8 mouse cellular contexts compared by ENCODE assay signal in genomic region chr15:102144274-102144711, GRCm38 (mm10). TPM values are rescaled to one million over a fixed set of nuclear protein-coding genes. Genes with fewer than 3 reads are reported as not detected.
A peak's percentile ranks its signal among the peaks of the same experiment; 100 is the strongest.
DNase-seq lines count a peak whose midpoint lies in the region; ATAC-seq and TF ChIP-seq lines count a peak whose summit lies in the region.

Gene Igfbp6 (plus strand): TSS chr15:102144362.

- TF ChIP-seq CTCF in liver, embryonic 14.5 days (IDR thresholded peaks at IDR 0.05; ENCODE audit: low read depth), result no peak
- TF ChIP-seq CTCF in olfactory bulb, adult 2 months (IDR thresholded peaks at IDR 0.05; ENCODE audit: insufficient read depth, low read depth, low read length), result no peak

- no peaks in the 10 kb centered on the region for H3K9me3 ChIP-seq in embryonic facial prominence, embryonic 14.5 days (ENCODE audit: control insufficient read depth, low read length)
- no peaks in the 10 kb centered on the region for H3K9me3 ChIP-seq in liver, embryonic 14.5 days (ENCODE audit: control insufficient read depth, low read length)

- H3K4me1 ChIP-seq in embryonic facial prominence, embryonic 14.5 days (ENCODE audit: control insufficient read depth, insufficient read depth, low read length), result peaks cover 11% of the 10 kb centered on the region; the same call in 1 of the 2 replicates
- 0 out of 4 replicates have a peak, but pooled peaks cover 0 to 2% of the 10 kb centered on the region in 2 experiments for H3K4me1 ChIP-seq in liver, embryonic 14.5 days (replicated peaks; ENCODE audit: control insufficient read depth in 2 of 2, insufficient read depth in 2 of 2, low read length in 1 of 2)
- peaks cover 20% of the 10 kb centered on the region; the same call in 1 of the 2 replicates for H3K4me1 ChIP-seq in olfactory bulb, adult 2 months (ENCODE audit: control insufficient read depth, insufficient read depth, low read length)

- H3K36me3 ChIP-seq in embryonic facial prominence, embryonic 14.5 days (ENCODE audit: control insufficient read depth, insufficient read depth, low read length), result no peaks in the 10 kb centered on the region
- no peaks in the 10 kb centered on the region for H3K36me3 ChIP-seq in liver, embryonic 14.5 days (replicated peaks; ENCODE audit: control insufficient read depth, insufficient read depth, low read depth)

- intact Hi-C loops in left cerebral cortex, postnatal 10 days (cut with DNase I), result loop anchor here (5.0 kb wide), 1 partner anchor 37 kb away; no protein-coding TSS in a partner anchor
- intact Hi-C loops in heart, postnatal 14 days (cut with DNase I), result no loop called here

- peaks cover 32% of the 10 kb centered on the region for H3K27me3 ChIP-seq in embryonic facial prominence, embryonic 14.5 days (replicated peaks; ENCODE audit: control insufficient read depth, insufficient read depth, low read length)
- peaks cover 34% of the 10 kb centered on the region for H3K27me3 ChIP-seq in liver, embryonic 14.5 days (ENCODE audit: control insufficient read depth, insufficient read depth, low read length)

- DNase-seq in left cerebral cortex, adult 18-20 months (ENCODE audit: low spot score in 2 of 2), result peak; percentile 27 to 46
- DNase-seq in left cerebral cortex, postnatal 10 days (ENCODE audit: extremely low spot score in 1 of 2, low spot score in 2 of 2), result no peak
- DNase-seq in embryonic facial prominence, embryonic 14.5 days (ENCODE audit: low spot score), result no peak
- no peak for DNase-seq in heart, postnatal 14 days
- DNase-seq in liver, embryonic 14.5 days (ENCODE audit: low read depth in 3 of 3, low spot score in 3 of 3), result no peak
- no peak for DNase-seq in cerebellum, adult 8-10 months

- H3K4me3 ChIP-seq in embryonic facial prominence, embryonic 14.5 days (ENCODE audit: low read depth, low read length), result peak within 1 kb of the TSS; percentile 28
- peak within 1 kb of the TSS in 1 of 2 experiments; percentile 18; a peak in 1 of 4 replicates for H3K4me3 ChIP-seq in liver, embryonic 14.5 days (ENCODE audit: insufficient read depth in 1 of 2, low read depth in 2 of 2, low read length in 2 of 2)
- peak within 1 kb of the TSS; percentile 51 for H3K4me3 ChIP-seq in olfactory bulb, adult 2 months (ENCODE audit: insufficient read depth, low read depth, low read length)

- 5% methylated on average over 19 of the region's 22 CpGs for WGBS in embryonic facial prominence, embryonic 14.5 days
- WGBS in liver, embryonic 14.5 days (ENCODE audit: insufficient replicate concordance), result 15% methylated on average over 22 of the region's 22 CpGs
- 17% methylated on average over 22 of the region's 22 CpGs for WGBS in olfactory bulb, adult 2 months

- peak within 1 kb of the TSS; percentile 48 for H3K4me2 ChIP-seq in embryonic facial prominence, embryonic 14.5 days (ENCODE audit: low read depth, low read length)
- peak within 1 kb of the TSS; percentile 44 for H3K4me2 ChIP-seq in liver, embryonic 14.5 days (ENCODE audit: low read depth)

- no peak within 1 kb of the TSS for H3K27ac ChIP-seq in embryonic facial prominence, embryonic 14.5 days (replicated peaks; ENCODE audit: low read depth, low read length)
- H3K27ac ChIP-seq in liver, embryonic 14.5 days, result no peak within 1 kb of the TSS
- peak within 1 kb of the TSS; percentile 93 for H3K27ac ChIP-seq in olfactory bulb, adult 2 months (ENCODE audit: insufficient read depth, low read depth, low read length)

- no peak for TF ChIP-seq POLR2A in olfactory bulb, adult 2 months (IDR thresholded peaks at IDR 0.05; ENCODE audit: insufficient read depth, low read depth, low read length)

- ATAC-seq in embryonic facial prominence, embryonic 14.5 days (ENCODE audit: low read depth), result no peak
- ATAC-seq in liver, embryonic 14.5 days (ENCODE audit: insufficient read depth), result no peak
- no peak for ATAC-seq in megakaryocyte progenitor cell, adult 5-6 weeks (replicated peaks; ENCODE audit: poor library complexity)

- TF ChIP-seq EP300 in liver, embryonic 14.5 days (IDR thresholded peaks at IDR 0.05; ENCODE audit: low read depth), result no peak

- H3K9ac ChIP-seq in embryonic facial prominence, embryonic 14.5 days (ENCODE audit: low read depth, low read length), result peak within 1 kb of the TSS; percentile 21; the same call in 1 of the 2 replicates
- H3K9ac ChIP-seq in liver, embryonic 14.5 days (replicated peaks), result no peak within 1 kb of the TSS

RNA-seq across cellular contexts. Expression of gene Igfbp6, which starts in this region (rescaled TPM):
- total RNA-seq in left cerebral cortex, adult 18-20 months (2021), result 10 to 100 TPM; 60.2 to 61.6 TPM
- 1 to 10 TPM; 3.1 to 4.1 TPM for total RNA-seq in left cerebral cortex, postnatal 10 days (2021)
- polyA plus RNA-seq in embryonic facial prominence, embryonic 14.5 days (2014; fragmentation: Nextera tagmentation; extraction: Ambion mirVana), result 15.0 and 20.1 TPM in 2 replicates
- 10 to 100 TPM; 42.0 to 51.8 TPM for total RNA-seq in heart, postnatal 14 days (2021)
- 0.66 and 0.90 TPM in 2 replicates for polyA plus RNA-seq in liver, embryonic 14.5 days (2012; rRNA removed)
- 0.95 and 1.6 TPM in 2 replicates for polyA plus RNA-seq in liver, embryonic 14.5 days (2014; fragmentation: Nextera tagmentation; extraction: Ambion mirVana)
- polyA plus RNA-seq in olfactory bulb, adult 2 months (2012; ENCODE audit: insufficient read depth, insufficient read length, low replicate concordance, missing spikeins), result not detected in 2 replicates
- total RNA-seq in megakaryocyte progenitor cell, adult 5-6 weeks (2015), result not detected in 2 replicates
- not detected in 2 replicates for total RNA-seq in megakaryocyte progenitor cell, adult 5-6 weeks (2017)

Comparison
In these comparisons a context has a peak if more than half of its experiments do, and no peak if none do; other contexts are left out.
1. RNA of gene Igfbp6 (total RNA-seq): 60.2 to 61.6 TPM in left cerebral cortex, adult 18-20 months and 42.0 to 51.8 TPM in heart, postnatal 14 days; 3.1 to 4.1 TPM in left cerebral cortex, postnatal 10 days and not detected in megakaryocyte progenitor cell, adult 5-6 weeks; every median in the first group is over 4 times any median in the second.
2. DNase-seq: peak in left cerebral cortex, adult 18-20 months (2 of 2); none in left cerebral cortex, postnatal 10 days (0 of 2), embryonic facial prominence, embryonic 14.5 days (single experiment), heart, postnatal 14 days (0 of 2), liver, embryonic 14.5 days (0 of 3) and cerebellum, adult 8-10 months (single experiment).